Mouse (Mus musculus): ENCODE data around the gene Tnks2. TPM values are rescaled to one million over a fixed set of nuclear protein-coding genes. Genes with fewer than 3 reads are reported as not detected.

Gene Tnks2
- total and polyA plus RNA-seq, 3 experiments: 59.7 to 90.5 (median 73.1) TPM

DNA sequence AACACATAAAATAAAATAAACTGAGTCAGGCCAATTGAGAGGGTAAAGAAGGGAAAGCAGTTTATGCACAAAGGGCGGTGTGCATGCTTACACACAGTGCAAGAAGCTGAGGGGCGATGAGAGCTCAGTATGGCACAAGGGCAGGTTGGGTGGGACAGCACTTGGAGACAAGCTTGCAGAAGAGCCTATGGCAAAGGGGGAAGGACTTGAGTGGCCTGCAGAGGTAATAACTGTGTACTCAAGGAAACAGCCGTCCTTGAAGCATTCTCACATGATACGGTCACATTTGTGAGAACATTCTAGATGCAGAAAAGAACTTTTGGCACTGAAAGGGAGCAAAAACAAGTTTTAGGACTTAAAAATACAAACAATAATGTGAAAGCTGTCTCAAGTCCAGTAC is 40.0 kb upstream of the Tnks2 start:
- Histone ChIP-seq H3K9me3 (replicated peaks; ENCODE audit: low read length) (no peaks in the 10 kb centered on the region), H3K27ac (ENCODE audit: insufficient read depth, low read depth) (no peak overlapping the region), H3K36me3 (replicated peaks in 1 of 2; ENCODE audit: control insufficient read depth in 1 of 2, insufficient read depth in 1 of 2, low read length in 1 of 2) (no peaks in the 10 kb centered on the region), H3K27me3 (replicated peaks) (no peaks in the 10 kb centered on the region), H3K4me3 (replicated peaks in 1 of 3; ENCODE audit: low read depth in 2 of 3, low read length in 2 of 3, poor library complexity in 1 of 3) (no peak overlapping the region), H3K4me1 (ENCODE audit: control insufficient read depth in 1 of 2, insufficient read depth in 2 of 2) (peaks cover 2 to 6% of the 10 kb centered on the region in 2 experiments; a peak in 3 of 4 replicates), H3K4me2 (ENCODE audit: insufficient read depth, low read depth, poor library complexity, severe bottlenecking) (no peak overlapping the region), H3K9ac (ENCODE audit: insufficient read depth, low read depth) (no peak overlapping the region), H3K79me2 (replicated peaks; ENCODE audit: control insufficient read depth, extremely low read depth, insufficient read depth, poor library complexity, severe bottlenecking) (no peaks in the 10 kb centered on the region)
- in situ Hi-C loops (cut with MboI; ENCODE audit: low pct_ligation_motif_present, low pct_unique_long_range_greater_than_20kb, low sequenced_read_pairs): no loop called here
- TF ChIP-seq POLR2A (IDR thresholded peaks at IDR 0.05; ENCODE audit: low read depth, low read length): no peak
- no peak for TF ChIP-seq E2F4 (IDR thresholded peaks at IDR 0.05; ENCODE audit: insufficient replicate concordance, low read depth, low read length)
- TF ChIP-seq MAZ (IDR thresholded peaks at IDR 0.05; ENCODE audit: low read depth, low read length): no peak
- no peak for TF ChIP-seq ZKSCAN1 (IDR thresholded peaks at IDR 0.05; ENCODE audit: borderline replicate concordance, low read depth, low read length)
- TF ChIP-seq NRF1 (IDR thresholded peaks at IDR 0.05; ENCODE audit: low read depth, low read length): no peak
- TF ChIP-seq EP300 (IDR thresholded peaks at IDR 0.05; ENCODE audit: low read length): no peak
- TF ChIP-seq MAFK (IDR thresholded peaks at IDR 0.05; ENCODE audit: insufficient replicate concordance, low read length): no peak
- TF ChIP-seq NELFE (IDR thresholded peaks at IDR 0.05; ENCODE audit: low read depth, low read length): no peak
- no peak for TF ChIP-seq POLR2AphosphoS2 (IDR thresholded peaks at IDR 0.05; ENCODE audit: low read depth, low read length)
- TF ChIP-seq ETS1 (conservative IDR thresholded peaks at IDR 0.05; ENCODE audit: low read depth, low read length): no peak
- TF ChIP-seq GABPA (IDR thresholded peaks at IDR 0.05; ENCODE audit: insufficient replicate concordance, low read depth, low read length): no peak
- no peak for TF ChIP-seq IRF4 (IDR thresholded peaks at IDR 0.05; ENCODE audit: low read depth, low read length)
- no peak for TF ChIP-seq CHD1 (IDR thresholded peaks at IDR 0.05; ENCODE audit: low read depth, low read length)
- no peak for TF ChIP-seq CHD2 (IDR thresholded peaks at IDR 0.05; ENCODE audit: low read length)
- TF ChIP-seq SIN3A (IDR thresholded peaks at IDR 0.05; ENCODE audit: low read length): no peak
- dilution Hi-C loops (cut with MboI; ENCODE audit: extremely low pct_ligation_motif_present, extremely low pct_unique_long_range_greater_than_20kb, low sequenced_read_pairs): no loop called here
- no peak for DNase-seq (ENCODE audit: extremely low read depth)

DNA sequence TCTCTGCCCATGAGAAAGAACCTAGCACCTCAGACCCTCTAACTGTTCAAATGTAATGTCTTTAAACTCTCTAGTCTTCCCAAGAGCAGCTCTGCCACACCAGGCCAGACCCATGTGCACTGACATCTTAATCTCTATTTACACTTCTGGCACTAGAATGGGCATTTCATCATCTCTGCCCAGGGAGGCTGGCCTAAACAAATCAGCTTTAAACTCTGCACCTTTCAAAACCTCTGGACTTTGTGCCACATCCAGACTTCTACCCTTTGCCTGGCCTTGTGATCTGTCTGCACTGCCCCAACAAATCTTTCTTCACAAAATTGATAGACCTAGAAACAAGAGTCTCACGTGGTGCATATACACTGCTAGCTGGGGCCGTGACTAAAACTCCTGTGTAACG is 38.8 kb upstream of the Tnks2 start:
- no peaks in the 10 kb centered on the region for H3K79me2 ChIP-seq (replicated peaks; ENCODE audit: control insufficient read depth, extremely low read depth, insufficient read depth, poor library complexity, severe bottlenecking)
- no peak overlapping the region for H3K4me2 ChIP-seq (ENCODE audit: insufficient read depth, low read depth, poor library complexity, severe bottlenecking)
- no peaks in the 10 kb centered on the region for H3K36me3 ChIP-seq (replicated peaks in 1 of 2; ENCODE audit: control insufficient read depth in 1 of 2, insufficient read depth in 1 of 2, low read length in 1 of 2)
- in situ Hi-C loops (cut with MboI; ENCODE audit: low pct_ligation_motif_present, low pct_unique_long_range_greater_than_20kb, low sequenced_read_pairs): no loop called here
- TF ChIP-seq NELFE (IDR thresholded peaks at IDR 0.05; ENCODE audit: low read depth, low read length) (no peak), SIN3A (IDR thresholded peaks at IDR 0.05; ENCODE audit: low read length) (no peak), JUN (IDR thresholded peaks at IDR 0.05; ENCODE audit: insufficient read depth, low read depth, low read length) (no peak), MAX (IDR thresholded peaks at IDR 0.05; ENCODE audit: low read length) (no peak), MYC (IDR thresholded peaks at IDR 0.05; ENCODE audit: low read depth, low read length) (no peak), PAX5 (IDR thresholded peaks at IDR 0.05; ENCODE audit: low read length) (no peak)
- dilution Hi-C loops (cut with MboI; ENCODE audit: extremely low pct_ligation_motif_present, extremely low pct_unique_long_range_greater_than_20kb, low sequenced_read_pairs): no loop called here
- H3K27me3 ChIP-seq (replicated peaks): no peaks in the 10 kb centered on the region
- no peak for DNase-seq (ENCODE audit: extremely low read depth)
- no peak overlapping the region for H3K27ac ChIP-seq (ENCODE audit: insufficient read depth, low read depth)
- H3K4me1 ChIP-seq (ENCODE audit: control insufficient read depth in 1 of 2, insufficient read depth in 2 of 2): peaks cover 6 to 15% of the 10 kb centered on the region in 2 experiments; a peak in 3 of 4 replicates
- H3K9ac ChIP-seq (ENCODE audit: insufficient read depth, low read depth): no peak overlapping the region
- no peaks in the 10 kb centered on the region for H3K9me3 ChIP-seq (replicated peaks; ENCODE audit: low read length)
- H3K4me3 ChIP-seq (replicated peaks in 1 of 3; ENCODE audit: low read depth in 2 of 3, low read length in 2 of 3, poor library complexity in 1 of 3): no peak overlapping the region
